Mouse (Mus musculus): ENCODE measurements around the gene Car7.

Gene Car7

GRCm38 (mm10) chr8:104533971-104534778 is at the start of gene Car7, which contains the start of gene Nae1:
Gene Car7 (plus strand): TSS chr8:104534689.
Gene Nae1 (minus strand): TSS chr8:104534637.
- peak; percentile 92 to 94 for DNase-seq (ENCODE audit: low spot score in 2 of 2)

- peak in 1 of 2 experiments; percentile 6 for DNase-seq (ENCODE audit: low spot score in 2 of 2)
Observed at GRCm38 (mm10) chr8:104509061-104510006, 25.2 kb upstream of the Car7 start, which contains the start of gene Terb1. Gene Terb1 (minus strand): TSS chr8:104509910.

- DNase-seq (ENCODE audit: low spot score in 2 of 2) = no peak
Observed at GRCm38 (mm10) chr8:104510134-104510533, 24.4 kb upstream of the Car7 start.

- DNase-seq (ENCODE audit: low spot score in 2 of 2) = no peak
Observed at GRCm38 (mm10) chr8:104517872-104518271, 16.6 kb upstream of the Car7 start.

DNA sequence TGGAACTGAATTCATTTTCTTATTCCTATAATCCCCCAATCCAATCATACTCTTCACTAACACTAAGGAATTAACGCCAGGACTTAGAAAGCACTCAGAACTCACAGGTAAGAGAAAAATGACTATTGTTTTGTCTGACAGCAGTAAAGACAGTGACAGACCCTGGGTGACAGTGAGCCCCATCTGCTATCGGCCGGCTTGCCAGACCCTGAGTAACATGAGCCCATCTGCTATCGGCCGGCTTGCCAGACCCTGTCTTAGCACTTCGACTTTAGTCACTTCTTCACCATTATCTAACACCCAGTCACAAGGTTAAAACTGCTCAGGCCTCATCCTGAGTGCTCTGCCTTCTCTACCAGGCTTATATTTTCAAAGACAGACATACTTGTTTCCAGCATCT is 4.8 kb upstream of the Car7 start:
- DNase-seq (ENCODE audit: low spot score in 2 of 2) = no peak

GRCm38 (mm10) chr8:104533551-104533950 is 938 bp upstream of the Car7 start:
- no peak for DNase-seq (ENCODE audit: low spot score in 2 of 2)

GRCm38 (mm10) chr8:104534779-104535141 is 271 bp downstream of the Car7 start:
- DNase-seq (ENCODE audit: low spot score in 2 of 2) = no peak

GRCm38 (mm10) chr8:104535378-104535777 is 889 bp downstream of the Car7 start:
- DNase-seq (ENCODE audit: low spot score in 2 of 2) = no peak

GRCm38 (mm10) chr8:104536028-104536427 is 1.5 kb downstream of the Car7 start:
- no peak for DNase-seq (ENCODE audit: low spot score in 2 of 2)

DNA sequence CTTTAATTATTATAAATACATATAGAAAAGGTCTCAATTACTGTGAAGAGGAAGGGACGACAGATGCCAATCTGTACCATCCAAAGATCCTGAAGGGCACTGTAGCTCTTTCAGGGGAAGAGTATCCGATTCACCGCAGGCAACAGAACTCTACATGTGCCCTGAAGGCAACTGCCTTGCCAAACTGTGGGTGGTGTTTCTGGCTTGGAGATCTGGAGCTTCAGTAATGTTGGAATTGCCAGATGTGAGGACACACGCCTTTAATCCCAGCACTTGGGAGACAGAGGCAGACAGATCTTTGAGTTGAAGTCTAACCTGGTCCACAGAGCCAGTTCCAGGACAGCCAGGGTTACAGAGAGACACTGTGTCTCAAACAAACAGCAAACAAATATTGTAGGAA is 4.4 kb downstream of the Car7 start:
- DNase-seq (ENCODE audit: low spot score in 2 of 2) = no peak

- DNase-seq (ENCODE audit: low spot score in 2 of 2) = no peak
Observed at GRCm38 (mm10) chr8:104539566-104539965, 5.1 kb downstream of the Car7 start.

GRCm38 (mm10) chr8:104540238-104540637 is 5.7 kb downstream of the Car7 start:
- no peak for DNase-seq (ENCODE audit: low spot score in 2 of 2)

DNA sequence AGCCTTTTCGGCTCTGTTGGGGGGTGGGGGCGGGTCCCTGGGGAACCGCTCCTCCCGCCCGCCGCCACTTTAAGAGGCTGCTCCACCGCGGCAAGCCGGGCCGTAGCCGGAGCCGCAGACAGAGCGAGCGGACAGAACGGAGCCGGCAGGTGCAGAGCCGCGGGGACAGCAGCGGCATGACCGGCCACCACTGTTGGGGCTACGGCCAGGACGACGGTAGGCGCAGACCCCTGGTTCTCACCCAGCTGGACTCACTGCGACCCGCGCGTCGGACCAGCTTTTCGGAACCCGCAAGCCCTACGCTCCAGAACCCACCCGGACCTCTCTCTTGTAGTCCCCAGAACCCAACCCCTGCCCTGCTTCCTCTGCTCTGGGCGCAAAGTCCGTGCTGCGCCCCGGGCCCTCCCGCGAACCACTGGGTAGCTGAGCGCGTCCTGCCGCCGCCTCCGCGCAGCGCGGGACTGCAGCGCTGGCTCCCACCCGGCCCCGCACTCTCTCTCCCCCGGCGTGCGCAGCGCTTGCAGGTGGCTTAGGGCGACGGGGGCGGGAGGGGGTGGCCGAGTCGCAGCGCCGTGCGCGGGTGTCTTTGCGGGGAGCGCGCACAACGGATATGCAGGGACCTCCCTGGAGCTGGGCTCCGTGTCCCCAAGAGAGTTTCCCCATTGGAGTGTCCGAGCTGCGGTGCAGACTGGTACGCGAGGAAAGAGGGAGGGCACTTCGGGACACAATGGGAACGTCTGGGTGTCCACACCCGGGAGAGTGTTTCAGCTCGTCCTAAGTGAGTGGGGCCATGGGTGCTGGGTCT is 6.4 kb downstream of the Car7 start:
- no peak for DNase-seq (ENCODE audit: low spot score in 2 of 2)

GRCm38 (mm10) chr8:104541515-104541880 is 7.0 kb downstream of the Car7 start:
- no peak for DNase-seq (ENCODE audit: low spot score in 2 of 2)

DNA sequence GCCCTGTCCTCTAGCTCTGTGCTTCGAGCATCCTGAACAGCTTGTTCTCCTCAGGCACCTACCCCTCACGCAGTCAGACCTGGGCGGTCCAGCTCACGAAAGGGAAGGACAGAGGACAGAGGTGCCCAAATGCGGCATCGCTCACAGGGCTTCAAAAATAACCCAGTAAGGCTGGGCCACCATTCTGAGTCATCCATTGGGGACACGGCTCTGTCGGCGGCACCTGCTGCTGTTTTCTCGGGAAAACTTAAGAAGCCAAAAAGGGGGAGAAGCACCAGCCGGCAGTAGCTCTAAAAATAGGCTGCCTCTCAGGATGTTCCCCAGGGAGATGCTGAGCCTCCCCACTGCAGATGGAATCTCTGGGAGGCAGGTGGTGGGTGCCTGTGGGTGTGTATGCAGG is 7.7 kb downstream of the Car7 start:
- DNase-seq (ENCODE audit: low spot score in 2 of 2) = no peak

- peak; percentile 47 to 85 for DNase-seq (ENCODE audit: low spot score in 2 of 2)
Observed at GRCm38 (mm10) chr8:104543440-104544045, 9.1 kb downstream of the Car7 start.

- no peak for DNase-seq (ENCODE audit: low spot score in 2 of 2)
Observed at GRCm38 (mm10) chr8:104555191-104555590, 20.7 kb downstream of the Car7 start.

DNA sequence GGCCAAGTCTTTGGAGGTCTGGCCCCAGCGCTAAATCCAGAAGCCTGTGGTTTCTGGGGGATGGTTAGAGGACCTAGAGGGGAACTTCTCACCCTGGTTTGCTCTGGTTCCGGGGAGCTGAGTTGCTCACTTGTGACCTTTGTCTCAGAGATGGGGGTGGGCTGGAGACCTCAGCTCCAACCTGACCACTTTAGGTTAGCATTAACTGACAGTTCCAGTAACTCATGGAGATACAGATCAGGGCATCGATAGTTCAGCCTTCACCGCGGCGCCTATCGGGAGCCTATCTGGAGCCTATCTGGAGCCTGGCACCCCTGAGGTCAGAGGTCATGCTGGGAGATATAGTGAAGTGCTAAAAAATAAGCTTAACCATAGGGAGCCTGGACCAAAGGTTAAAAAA is 22.7 kb downstream of the Car7 start:
- DNase-seq (ENCODE audit: low spot score in 2 of 2) = no peak

DNA sequence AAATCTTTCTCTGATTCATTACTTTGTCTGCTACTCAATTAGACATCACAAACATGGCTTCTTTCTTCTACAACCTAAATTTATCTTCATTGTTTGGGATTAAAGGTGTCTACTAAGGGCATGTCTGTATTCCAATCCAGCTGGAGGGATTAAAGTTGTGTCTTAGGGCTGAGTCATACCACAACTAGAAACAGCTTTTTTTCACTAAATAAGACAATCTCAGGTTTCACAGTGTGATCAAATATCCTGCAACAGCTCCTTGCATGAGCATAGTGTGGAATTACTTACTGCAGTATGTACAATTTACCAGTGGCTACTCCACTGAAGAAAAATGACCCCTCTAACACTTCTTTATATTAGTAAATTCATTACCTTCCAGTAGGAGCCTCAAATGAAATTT is 26.2 kb downstream of the Car7 start:
- no peak for DNase-seq (ENCODE audit: low spot score in 2 of 2)

DNA sequence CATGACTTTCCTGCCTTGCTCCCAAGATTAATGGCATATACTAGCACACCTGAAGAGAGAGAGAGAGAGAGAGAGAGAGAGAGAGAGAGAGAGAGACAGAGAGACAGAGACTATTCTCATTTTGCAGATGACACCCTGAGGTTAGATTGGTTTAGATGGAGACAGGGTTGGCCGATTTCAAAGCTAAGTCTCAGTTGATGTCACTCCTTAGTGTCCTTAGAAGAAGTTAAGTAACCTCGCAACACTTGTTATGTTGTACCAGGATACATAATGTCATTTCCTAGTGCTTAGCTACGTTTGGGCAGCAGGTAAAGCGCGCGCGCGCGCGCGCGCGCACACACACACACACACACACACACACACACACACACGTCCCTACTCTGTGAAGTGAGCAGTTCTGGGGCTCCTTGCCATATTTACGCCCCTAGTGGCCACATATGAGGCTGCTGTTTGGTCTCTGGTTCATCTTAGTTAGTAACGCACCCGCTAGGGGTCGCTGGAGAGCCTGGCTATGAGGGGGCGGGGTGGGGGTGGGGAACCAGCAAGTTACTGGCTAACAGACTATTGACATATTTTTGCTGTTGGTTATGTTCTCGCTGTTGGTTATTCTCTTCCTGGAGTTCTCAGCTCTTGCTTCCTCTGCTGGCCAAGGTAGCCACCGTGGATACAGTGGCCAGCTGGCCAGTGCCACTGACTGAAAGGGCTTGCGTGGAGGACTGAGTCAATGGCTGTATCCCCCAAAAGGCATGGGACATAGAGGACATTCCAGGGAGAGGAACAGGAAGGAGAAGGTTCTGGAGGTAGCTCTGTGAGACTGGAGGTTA is 30.4 kb downstream of the Car7 start:
- DNase-seq (ENCODE audit: low spot score in 2 of 2) = peak; percentile 78 to 87

DNA sequence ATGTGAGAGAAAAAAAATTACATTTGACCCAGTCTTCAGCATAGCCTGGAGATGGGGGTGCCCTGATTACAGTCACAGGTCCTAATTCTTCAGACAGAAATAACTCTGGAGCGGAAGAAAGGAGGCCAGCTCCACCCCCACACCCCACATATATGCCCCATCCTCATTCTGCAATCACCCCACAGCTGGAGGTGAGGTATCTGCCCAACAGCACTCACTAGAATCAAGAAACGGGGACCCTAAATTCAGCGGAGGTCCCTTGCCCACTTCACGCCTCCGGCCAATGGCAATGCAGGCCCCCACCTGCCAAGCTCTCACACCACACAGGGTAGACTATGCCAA is 30.9 kb downstream of the Car7 start:
- DNase-seq (ENCODE audit: low spot score in 2 of 2) = no peak

All from heart, adult 9 months (tissue).